Mouse (Mus musculus) MEL (cell line): ENCODE data around the gene Zmiz1.

Source experiments
- CTCF ChIP-seq, 3 experiments: IDR thresholded peaks in 2 of 3; conservative IDR thresholded peaks in 1 of 3; 2 replicates each; pipeline ENCODE4 v1.5.1; 2011 to 2012; ENCODE audit warnings: low read length in 3 of 3, low read depth in 2 of 3, mild to moderate bottlenecking in 2 of 3, improper control_type of control experiment in 1 of 3, inconsistent platforms in 1 of 3, mixed read lengths in 1 of 3, moderate library complexity in 1 of 3; ENCODE audit not compliant: control insufficient read depth in 1 of 3, insufficient read depth in 1 of 3, poor library complexity in 1 of 3, severe bottlenecking in 1 of 3
- E2F4 ChIP-seq: IDR thresholded peaks from 2 replicates; pipeline ENCODE4 v1.6.1; 2011; ENCODE audit warnings: low read depth, low read length, improper control_type of control experiment, borderline replicate concordance
- ELF1 ChIP-seq: IDR thresholded peaks from 2 replicates; pipeline ENCODE4 v1.6.1; 2014; ENCODE audit warnings: low read depth, mild to moderate bottlenecking, inconsistent platforms, low read length, improper control_type of control experiment, moderate library complexity
- MAFK ChIP-seq: IDR thresholded peaks from 2 replicates; pipeline ENCODE4 v1.6.1; 2011; ENCODE audit warnings: low read depth, mild to moderate bottlenecking, low read length, improper control_type of control experiment, borderline replicate concordance
- MAX ChIP-seq: IDR thresholded peaks from 2 replicates; pipeline ENCODE4 v1.6.1; 2011; ENCODE audit warnings: low read length, improper control_type of control experiment
- POLR2A ChIP-seq, 2 experiments: IDR thresholded peaks; 2 replicates each; pipeline ENCODE4 v1.6.1; 2011 to 2012; ENCODE audit warnings: low read length in 2 of 2, mild to moderate bottlenecking in 2 of 2, control low read depth in 1 of 2, improper control_type of control experiment in 1 of 2, low read depth in 1 of 2, moderate library complexity in 1 of 2; ENCODE audit not compliant: control insufficient read depth in 1 of 2, insufficient read depth in 1 of 2, poor library complexity in 1 of 2
- POLR2AphosphoS2 ChIP-seq: IDR thresholded peaks from 2 replicates; pipeline ENCODE4 v1.6.1; 2011; ENCODE audit warnings: low read length, improper control_type of control experiment
- RAD21 ChIP-seq: IDR thresholded peaks from 2 replicates; pipeline ENCODE4 v1.6.1; 2011; ENCODE audit warnings: mild to moderate bottlenecking, low read depth, low read length, improper control_type of control experiment
- RCOR1 ChIP-seq: IDR thresholded peaks from 2 replicates; pipeline ENCODE4 v1.6.1; 2012; ENCODE audit warnings: low read depth, mild to moderate bottlenecking, inconsistent platforms, low read length, improper control_type of control experiment
- ZC3H11A ChIP-seq: IDR thresholded peaks from 2 replicates; pipeline ENCODE4 v1.6.1; 2012; ENCODE audit warnings: low read depth, mild to moderate bottlenecking, inconsistent platforms, low read length, improper control_type of control experiment
- ZKSCAN1 ChIP-seq: IDR thresholded peaks from 2 replicates; pipeline ENCODE4 v1.6.1; 2012; ENCODE audit warnings: low read depth, mild to moderate bottlenecking, inconsistent platforms, low read length, improper control_type of control experiment, moderate library complexity
- ZNF384 ChIP-seq: IDR thresholded peaks from 2 replicates; pipeline ENCODE4 v1.6.1; 2012; ENCODE audit warnings: low read depth, mild to moderate bottlenecking, inconsistent platforms, low read length, improper control_type of control experiment

DNA sequence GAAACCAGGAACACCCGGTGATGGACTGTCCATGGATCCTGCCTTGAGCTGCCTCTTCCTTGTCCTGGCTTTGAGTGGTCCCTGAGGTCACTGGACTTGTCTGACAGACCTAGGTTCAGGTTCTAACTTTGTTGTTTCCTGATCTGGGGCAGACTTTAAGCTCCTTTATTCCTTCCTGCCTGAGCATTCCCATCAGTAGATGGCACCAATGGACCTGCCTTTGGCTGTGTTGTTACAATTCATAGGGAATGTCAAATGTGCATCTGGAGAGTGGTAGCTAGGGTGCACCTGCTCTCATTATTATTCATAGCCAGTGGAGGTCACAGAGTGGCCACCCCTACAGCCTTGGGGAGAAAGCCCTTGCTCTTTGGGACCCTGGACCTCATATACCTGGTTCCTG, 99.5 kb downstream of the Zmiz1 start:
- TF ChIP-seq CTCF (IDR thresholded peaks at IDR 0.05 in 2 of 3, conservative IDR thresholded peaks at IDR 0.05 in 1 of 3; ENCODE audit: control insufficient read depth in 1 of 3, insufficient read depth in 1 of 3, low read depth in 2 of 3, low read length in 3 of 3, poor library complexity in 1 of 3, severe bottlenecking in 1 of 3): no peak
- no peak for TF ChIP-seq POLR2AphosphoS2
- no peak for TF ChIP-seq RAD21
- TF ChIP-seq MAX: no peak
- TF ChIP-seq ZC3H11A: no peak
- no peak for TF ChIP-seq MAFK
- no peak for TF ChIP-seq ELF1
- TF ChIP-seq POLR2A (IDR thresholded peaks at IDR 0.05; ENCODE audit: control insufficient read depth in 1 of 2, insufficient read depth in 1 of 2, low read depth in 1 of 2, low read length in 2 of 2, poor library complexity in 1 of 2): no peak
- TF ChIP-seq RCOR1: no peak
- no peak for TF ChIP-seq ZNF384
- TF ChIP-seq E2F4: no peak
- no peak for TF ChIP-seq ZKSCAN1
